In the genomic region with DNA sequence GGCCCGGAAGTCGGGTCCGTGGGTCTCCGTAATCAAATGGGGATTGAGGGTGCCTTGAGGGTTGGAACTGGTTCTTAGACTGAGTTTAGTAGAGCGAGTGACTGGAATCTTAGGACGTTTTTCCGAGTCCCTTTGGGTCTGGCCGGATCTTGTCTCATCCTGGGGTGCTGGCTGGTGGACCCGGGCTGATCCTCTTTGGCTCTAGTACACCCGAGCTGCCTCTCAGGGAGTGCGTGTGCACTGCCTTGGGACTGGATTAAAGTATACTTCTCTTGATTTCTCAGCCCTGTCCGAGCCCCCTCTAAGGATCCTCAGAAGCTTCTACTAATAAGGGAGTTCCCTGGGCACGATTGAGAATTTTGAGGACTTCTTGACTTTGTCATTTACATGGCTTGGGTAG, we compare ENCODE assay signal across 7 mouse cellular contexts. TPM values are rescaled to one million over a fixed set of nuclear protein-coding genes. Genes with fewer than 3 reads are reported as not detected.
DNase-seq lines count a peak whose midpoint lies in the region; ATAC-seq and TF ChIP-seq lines count a peak whose summit lies in the region.

No protein-coding gene starts in this region.

- H3K4me2 ChIP-seq in lung, postnatal 0 days (replicated peaks; ENCODE audit: low read depth, low read length), result peak overlapping the region; percentile 56
- peak overlapping the region; percentile 42 for H3K4me2 ChIP-seq in limb, embryonic 15.5 days
- peak overlapping the region; percentile 49 for H3K4me2 ChIP-seq in stomach, embryonic 15.5 days

- TF ChIP-seq EP300 in lung, postnatal 0 days (IDR thresholded peaks at IDR 0.05), result no peak

- peak overlapping the region; percentile 89 for H3K27ac ChIP-seq in lung, postnatal 0 days (ENCODE audit: low read length)
- peak overlapping the region; percentile 69 for H3K27ac ChIP-seq in limb, embryonic 15.5 days
- peak overlapping the region; percentile 76 for H3K27ac ChIP-seq in stomach, embryonic 15.5 days

- WGBS in lung, postnatal 0 days, result 11% methylated on average over 13 of the region's 13 CpGs
- 23% methylated on average over 13 of the region's 13 CpGs for WGBS in limb, embryonic 15.5 days
- 27% methylated on average over 13 of the region's 13 CpGs for WGBS in stomach, embryonic 15.5 days

- ATAC-seq in lung, postnatal 0 days, result peak; percentile 4
- peak; percentile 41 for ATAC-seq in erythroid progenitor cell, adult 5-6 weeks (replicated peaks; ENCODE audit: low FRiP score, poor library complexity, severe bottlenecking)
- 0 out of 2 replicates have a peak, but pooled peaks have one; percentile 3 for ATAC-seq in limb, embryonic 15.5 days (ENCODE audit: insufficient number of reproducible peaks, low FRiP score, low TSS enrichment, low read depth)
- peak; percentile 3; the same call in 1 of the 2 replicates for ATAC-seq in stomach, embryonic 15.5 days (ENCODE audit: insufficient read depth, low FRiP score, low read depth)

- peak overlapping the region; percentile 53 for H3K4me3 ChIP-seq in lung, postnatal 0 days (ENCODE audit: low read depth, low read length)
- H3K4me3 ChIP-seq in limb, embryonic 15.5 days, result peak overlapping the region; percentile 53
- H3K4me3 ChIP-seq in stomach, embryonic 15.5 days (replicated peaks), result peak overlapping the region; percentile 56

- no peaks in the 10 kb centered on the region for H3K4me1 ChIP-seq in lung, postnatal 0 days (ENCODE audit: insufficient read depth, low read depth, low read length)
- no peaks in the 10 kb centered on the region for H3K4me1 ChIP-seq in limb, embryonic 15.5 days
- H3K4me1 ChIP-seq in stomach, embryonic 15.5 days, result no peaks in the 10 kb centered on the region

- no peaks in the 10 kb centered on the region for H3K36me3 ChIP-seq in lung, postnatal 0 days (ENCODE audit: insufficient read depth, low read length)
- H3K36me3 ChIP-seq in limb, embryonic 15.5 days, result no peaks in the 10 kb centered on the region
- H3K36me3 ChIP-seq in stomach, embryonic 15.5 days, result no peaks in the 10 kb centered on the region

- DNase-seq in lung, postnatal 0 days (ENCODE audit: low spot score), result no peak
- DNase-seq in lung, postnatal 4 days, result no peak
- DNase-seq in ovary, postnatal 10 days (ENCODE audit: low spot score), result no peak
- DNase-seq in cerebellum, postnatal 25 days, result no peak

- no peaks in the 10 kb centered on the region for H3K27me3 ChIP-seq in lung, postnatal 0 days (replicated peaks; ENCODE audit: insufficient read depth, low read length)
- H3K27me3 ChIP-seq in limb, embryonic 15.5 days, result 0 out of 2 replicates have a peak, but pooled peaks cover 5% of the 10 kb centered on the region
- no peaks in the 10 kb centered on the region for H3K27me3 ChIP-seq in stomach, embryonic 15.5 days (replicated peaks)

- H3K9ac ChIP-seq in lung, postnatal 0 days (replicated peaks; ENCODE audit: low read depth), result peak overlapping the region; percentile 43
- H3K9ac ChIP-seq in limb, embryonic 15.5 days, result peak overlapping the region; percentile 50; the same call in 1 of the 2 replicates
- H3K9ac ChIP-seq in stomach, embryonic 15.5 days, result peak overlapping the region; percentile 50

- TF ChIP-seq CTCF in lung, postnatal 0 days (IDR thresholded peaks at IDR 0.05), result no peak

- H3K9me3 ChIP-seq in lung, postnatal 0 days (ENCODE audit: low read length), result no peaks in the 10 kb centered on the region
- no peaks in the 10 kb centered on the region for H3K9me3 ChIP-seq in limb, embryonic 15.5 days
- no peaks in the 10 kb centered on the region for H3K9me3 ChIP-seq in stomach, embryonic 15.5 days

RNA-seq across cellular contexts. Expression of gene Piga, which starts 0.4 kb away (rescaled TPM):
- 6.1 and 7.0 TPM in 2 replicates for polyA plus RNA-seq in lung, postnatal 0 days (2015; fragmentation: Nextera tagmentation; extraction: Ambion mirVana)
- total RNA-seq in erythroid progenitor cell, adult 5-6 weeks (2015; ENCODE audit: low replicate concordance), result 25.6 and 29.3 TPM in 2 replicates
- total RNA-seq in erythroid progenitor cell, adult 5-6 weeks (2017; ENCODE audit: low replicate concordance), result 31.9 and 42.4 TPM in 2 replicates
- polyA plus RNA-seq in limb, embryonic 15.5 days (2015; fragmentation: Nextera tagmentation; extraction: Ambion mirVana), result 12.2 and 12.4 TPM in 2 replicates
- polyA plus RNA-seq in stomach, embryonic 15.5 days (2015; fragmentation: Nextera tagmentation; extraction: Ambion mirVana), result 14.5 and 15.0 TPM in 2 replicates

RNA-seq across cellular contexts. Expression of gene Asb11, which starts 16.8 kb away (rescaled TPM):
- polyA plus RNA-seq in lung, postnatal 0 days (2015; fragmentation: Nextera tagmentation; extraction: Ambion mirVana), result 0.70 and 1.3 TPM in 2 replicates
- 0.72 TPM in 1 of 2 replicates, not detected in the other for total RNA-seq in erythroid progenitor cell, adult 5-6 weeks (2015; ENCODE audit: low replicate concordance)
- total RNA-seq in erythroid progenitor cell, adult 5-6 weeks (2017; ENCODE audit: low replicate concordance), result 0.51 TPM in 1 of 2 replicates, not detected in the other
- polyA plus RNA-seq in limb, embryonic 15.5 days (2015; fragmentation: Nextera tagmentation; extraction: Ambion mirVana), result 0.72 TPM in 1 of 2 replicates, not detected in the other
- 0.31 TPM in 1 of 2 replicates, not detected in the other for polyA plus RNA-seq in stomach, embryonic 15.5 days (2015; fragmentation: Nextera tagmentation; extraction: Ambion mirVana)

RNA-seq across cellular contexts. Expression of gene Vegfd, which starts 46.8 kb away (rescaled TPM):
- polyA plus RNA-seq in lung, postnatal 0 days (2015; fragmentation: Nextera tagmentation; extraction: Ambion mirVana), result 26.6 and 26.8 TPM in 2 replicates
- 10.1 and 11.7 TPM in 2 replicates for total RNA-seq in erythroid progenitor cell, adult 5-6 weeks (2015; ENCODE audit: low replicate concordance)
- 4.0 and 19.3 TPM in 2 replicates for total RNA-seq in erythroid progenitor cell, adult 5-6 weeks (2017; ENCODE audit: low replicate concordance)
- 8.8 and 9.2 TPM in 2 replicates for polyA plus RNA-seq in limb, embryonic 15.5 days (2015; fragmentation: Nextera tagmentation; extraction: Ambion mirVana)
- polyA plus RNA-seq in stomach, embryonic 15.5 days (2015; fragmentation: Nextera tagmentation; extraction: Ambion mirVana), result 5.5 and 6.3 TPM in 2 replicates
